Mouse (Mus musculus) cerebellum, adult 11 months (tissue): Measurements from ENCODE around the gene Elavl2.
"Not testable (repeated sequence)": the region's sequence is repeated elsewhere in the genome, so short reads cannot be mapped to it uniquely, and the experiment has no call there.

Experiments
- DNase-seq: peaks from one replicate; pipeline ENCODE4 v3.0.0; 2022

The Elavl2 gene

DNA sequence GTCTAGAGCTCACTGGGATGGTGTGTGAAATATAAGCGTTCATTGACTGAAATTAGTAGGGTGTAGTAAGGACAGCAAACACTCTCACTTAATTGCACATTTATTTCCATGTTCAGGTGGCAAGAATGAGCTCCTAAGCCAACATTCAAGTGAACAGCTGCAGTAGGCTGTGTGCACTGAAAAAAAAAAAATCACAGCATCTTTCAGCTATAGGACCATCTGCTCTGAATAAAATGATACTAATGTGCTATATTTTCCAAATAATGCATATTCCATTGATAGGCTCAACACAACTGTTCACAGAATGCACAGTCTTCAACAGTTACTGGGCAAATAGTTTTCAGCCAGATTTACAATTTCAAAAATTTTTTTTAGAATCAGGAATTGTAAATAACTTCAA is 89.8 kb downstream of the Elavl2 start:
- DNase-seq, result no peak

DNA sequence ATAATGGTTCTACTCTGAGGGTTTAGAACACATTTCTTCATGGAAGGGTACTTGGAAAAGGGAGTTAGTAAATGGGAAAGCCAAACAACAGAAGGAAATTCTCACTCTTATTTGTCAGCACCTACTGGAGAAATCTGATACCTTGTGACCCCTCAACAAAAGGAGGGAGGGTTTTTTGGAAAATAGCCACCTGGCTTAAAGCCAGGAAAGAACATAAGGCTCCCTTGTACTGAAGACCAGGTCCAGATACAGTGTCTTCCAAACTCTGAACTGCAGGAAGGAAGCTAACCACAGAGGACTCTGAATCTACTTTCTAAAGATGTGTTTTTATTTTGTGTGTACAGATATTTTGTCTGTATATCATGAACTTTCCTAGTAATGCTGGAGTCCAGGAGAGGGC is 102.9 kb downstream of the Elavl2 start:
- no peak for DNase-seq

DNA sequence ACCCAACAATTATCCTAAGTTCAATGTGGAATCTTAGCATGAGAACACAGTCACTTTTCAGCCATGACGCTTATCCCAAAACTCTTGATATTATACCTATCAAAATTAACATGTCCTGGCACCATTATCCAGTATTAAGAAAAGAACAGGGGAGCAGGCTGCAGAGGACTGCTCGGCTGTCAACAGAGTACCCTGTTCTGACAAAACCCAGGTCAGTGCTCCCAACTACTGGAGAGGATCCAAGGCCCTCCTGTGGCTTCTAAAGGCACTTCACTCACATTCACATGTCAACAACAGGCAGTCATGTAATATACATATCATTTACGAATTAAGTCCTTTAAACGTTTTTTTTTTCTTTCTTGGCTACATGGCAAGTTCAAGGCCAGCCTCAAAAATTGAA is 105.3 kb downstream of the Elavl2 start:
- no peak for DNase-seq

DNA sequence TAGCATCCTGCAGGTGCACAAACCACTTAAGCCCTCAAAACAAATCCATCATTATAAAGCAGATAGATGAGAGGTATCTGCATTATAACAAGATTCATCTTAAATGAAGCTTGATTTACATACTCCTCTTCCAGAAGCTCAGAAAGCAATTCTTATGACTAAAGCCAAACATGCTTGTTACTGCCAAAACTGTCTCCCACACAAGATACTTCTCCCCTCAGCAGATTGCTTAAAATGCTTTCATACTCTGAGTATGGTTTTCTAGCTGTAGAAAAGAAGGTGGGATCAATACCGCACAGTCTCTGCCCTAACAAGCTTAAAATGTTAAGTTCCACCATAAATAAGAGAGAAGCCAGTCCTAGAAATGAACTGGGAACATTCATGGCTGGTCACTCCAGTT is 109.1 kb downstream of the Elavl2 start:
- no peak for DNase-seq

DNA sequence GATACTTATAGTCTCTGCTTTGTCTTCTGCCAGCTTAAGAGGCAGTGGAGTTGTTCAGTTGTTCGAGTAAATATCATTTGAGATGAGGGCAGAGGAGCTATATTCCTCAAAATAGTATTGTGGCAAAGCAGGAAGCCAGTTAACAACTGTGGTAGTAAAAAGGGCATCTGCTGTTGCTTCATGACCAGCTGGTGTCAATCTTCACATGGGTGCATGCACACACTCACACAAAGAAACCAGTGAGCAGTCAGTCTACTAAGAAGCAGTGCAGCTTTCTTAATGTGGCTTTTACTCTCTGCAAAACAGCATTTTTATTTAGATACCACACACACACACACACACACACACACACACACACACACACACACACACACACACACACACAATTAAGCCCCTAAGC is 110.2 kb downstream of the Elavl2 start:
- DNase-seq, result no peak

DNA sequence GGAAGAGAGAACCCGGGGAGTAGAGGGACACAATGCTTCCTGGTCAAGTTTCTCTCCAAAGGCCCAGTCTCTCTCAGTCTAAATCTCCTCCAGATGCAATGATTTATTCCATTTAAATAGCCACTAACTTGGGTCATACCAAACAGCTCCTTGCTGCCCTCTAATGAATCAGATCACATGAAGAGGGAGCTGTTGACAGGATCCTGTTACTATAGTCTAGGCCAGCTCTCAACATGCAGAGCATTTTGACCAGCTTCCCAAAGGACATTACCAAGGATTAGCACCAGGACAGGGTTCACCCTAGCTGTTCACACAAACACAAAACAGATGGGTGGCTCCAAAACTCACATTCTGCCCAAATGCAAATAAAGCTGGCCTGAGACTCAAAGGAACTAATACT is 111.4 kb downstream of the Elavl2 start:
- DNase-seq, result no peak

DNA sequence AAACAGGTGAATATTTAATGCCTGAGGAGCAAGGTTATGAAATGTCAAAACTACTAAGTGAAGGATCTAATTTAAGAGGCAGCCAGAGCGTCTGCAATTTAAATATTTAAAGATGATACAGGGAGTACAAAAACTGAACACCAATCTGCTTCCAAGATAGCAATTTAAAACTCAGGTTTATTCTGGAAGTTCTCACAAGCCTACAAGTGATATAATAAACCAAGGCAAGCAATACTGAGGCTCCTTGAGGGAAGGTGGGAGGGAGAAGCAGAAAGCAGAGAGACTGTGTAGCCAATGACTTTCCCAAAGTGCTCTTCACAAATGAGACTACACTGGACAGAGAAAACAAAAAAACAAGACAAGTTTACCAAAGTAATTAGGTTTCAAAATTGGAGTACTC is 132.2 kb downstream of the Elavl2 start:
- DNase-seq, result no peak

DNA sequence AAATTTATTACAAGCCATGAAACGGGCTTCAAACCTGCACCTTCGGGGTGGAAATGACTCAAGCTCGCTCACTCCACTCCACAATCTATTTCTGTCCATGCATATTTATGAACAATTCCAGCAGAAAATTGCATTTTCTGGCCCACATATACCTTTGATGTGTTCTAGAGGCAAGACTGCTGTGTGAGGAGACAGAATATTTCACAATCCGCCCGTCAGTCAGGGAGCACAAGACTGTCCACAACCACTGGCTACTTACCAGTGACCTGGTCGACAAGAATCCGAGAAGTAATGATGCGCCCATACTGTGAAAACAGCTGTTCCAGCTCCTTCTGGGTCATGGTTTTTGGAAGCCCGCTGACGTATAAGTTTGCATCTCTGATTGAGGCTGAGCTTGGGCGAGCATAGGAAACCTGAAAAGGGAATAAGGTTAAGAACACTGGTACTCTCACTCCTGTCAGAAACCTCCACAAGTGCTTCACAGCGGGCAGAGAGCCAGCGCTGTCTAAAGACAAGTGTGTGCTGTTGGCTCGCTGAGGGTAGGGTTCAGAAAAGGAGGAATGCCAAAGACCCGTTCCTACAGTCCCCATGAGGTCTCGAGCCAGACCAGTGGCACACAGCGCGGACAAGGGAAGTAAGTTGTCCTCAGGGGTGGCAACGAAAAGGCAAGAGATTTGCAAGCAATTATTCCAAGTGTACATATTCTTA is 136.7 kb downstream of the Elavl2 start:
- no peak for DNase-seq

DNA sequence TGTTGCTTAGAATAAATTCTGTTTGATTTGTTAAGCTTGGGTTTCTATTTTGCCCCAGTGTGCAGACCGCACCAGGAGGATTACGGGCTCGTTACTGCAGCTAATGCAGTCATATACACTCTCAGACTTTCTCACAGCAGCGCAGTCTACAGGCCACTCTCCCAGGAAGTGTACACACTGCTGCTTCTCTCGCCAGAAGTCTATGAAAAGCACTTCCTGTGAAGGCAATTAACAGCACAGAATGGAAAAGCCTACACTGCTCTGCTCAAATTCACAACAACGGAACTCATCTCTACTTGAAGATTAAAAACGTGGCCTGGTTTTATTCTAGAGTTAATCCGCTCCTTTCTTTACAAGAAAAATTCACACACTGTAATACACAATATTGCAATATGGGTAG is 137.7 kb downstream of the Elavl2 start:
- DNase-seq, result no peak

DNA sequence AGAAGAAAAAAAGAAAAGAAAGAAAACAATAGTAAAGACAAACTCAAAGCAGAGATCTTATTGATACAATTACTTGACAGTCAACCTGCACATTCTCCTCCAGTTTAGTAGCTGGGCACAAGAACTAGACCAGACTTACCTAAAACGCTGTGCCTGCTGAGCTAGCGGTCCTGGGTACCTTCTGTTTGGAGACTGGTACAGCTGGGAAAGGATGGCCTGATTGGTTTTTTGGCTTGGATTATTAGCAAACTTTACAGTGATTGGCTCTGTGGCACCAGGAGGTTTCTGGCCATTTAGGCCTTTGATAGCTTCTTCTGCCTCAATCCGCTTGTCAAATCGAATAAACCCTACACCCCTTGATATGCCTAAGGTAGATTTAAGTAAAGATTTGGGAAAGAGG is 140.0 kb downstream of the Elavl2 start:
- DNase-seq, result peak; percentile 20

DNA sequence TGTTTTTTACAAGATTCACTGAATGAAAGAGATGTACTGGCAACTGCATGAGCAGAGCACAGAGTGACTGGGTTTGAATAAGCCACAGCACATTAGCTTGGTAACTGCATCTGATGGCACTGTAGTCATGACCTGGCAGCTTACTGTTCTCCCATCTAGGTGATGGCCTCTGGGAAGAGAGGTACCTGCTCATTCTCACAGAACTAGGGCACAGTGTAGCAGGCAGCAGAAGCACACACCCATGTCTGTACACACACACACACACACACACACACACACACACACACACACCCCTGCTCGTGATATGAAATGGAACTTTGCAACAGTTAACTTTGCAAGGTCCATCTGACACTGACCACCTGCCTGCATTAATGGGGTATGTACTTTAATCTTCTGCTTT is 151.9 kb downstream of the Elavl2 start:
- no peak for DNase-seq

DNA sequence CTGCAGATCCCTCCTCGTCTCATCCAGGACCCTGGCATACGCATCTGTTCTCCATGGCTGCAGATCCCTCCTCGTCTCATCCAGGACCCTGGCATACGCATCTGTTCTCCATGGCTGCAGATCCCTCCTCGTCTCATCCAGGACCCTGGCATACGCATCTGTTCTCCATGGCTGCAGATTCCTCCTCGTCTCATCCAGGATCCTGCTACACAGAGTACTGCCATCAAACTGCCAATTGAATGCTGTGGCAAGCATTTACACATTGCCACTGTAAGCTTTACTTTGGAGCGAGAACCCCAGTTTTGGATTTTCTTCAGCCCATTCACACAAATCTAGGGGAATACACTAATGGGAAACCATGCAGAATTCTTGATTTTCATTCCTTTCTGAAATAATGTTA is 155.4 kb downstream of the Elavl2 start:
- DNase-seq, result not testable (repeated sequence)

DNA sequence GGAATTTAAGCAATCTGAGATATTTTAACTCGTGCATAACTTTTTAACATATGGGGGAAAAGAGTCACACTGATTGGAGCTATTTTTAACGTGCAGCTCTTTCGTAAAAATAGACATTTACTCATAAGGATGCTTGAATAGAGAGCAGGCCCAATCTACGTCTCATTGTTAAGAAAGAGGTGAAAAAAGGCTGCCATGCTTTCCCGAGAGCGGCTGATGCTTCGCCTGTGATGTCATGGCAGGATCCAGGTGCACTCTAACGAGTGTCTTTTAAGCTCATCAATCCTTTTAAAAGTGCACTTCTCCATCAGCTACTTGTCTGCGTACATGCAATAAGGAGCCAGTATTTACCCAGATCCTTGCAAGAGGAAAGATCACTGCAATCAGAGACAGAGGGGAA is 156.0 kb downstream of the Elavl2 start:
- DNase-seq, result no peak

DNA sequence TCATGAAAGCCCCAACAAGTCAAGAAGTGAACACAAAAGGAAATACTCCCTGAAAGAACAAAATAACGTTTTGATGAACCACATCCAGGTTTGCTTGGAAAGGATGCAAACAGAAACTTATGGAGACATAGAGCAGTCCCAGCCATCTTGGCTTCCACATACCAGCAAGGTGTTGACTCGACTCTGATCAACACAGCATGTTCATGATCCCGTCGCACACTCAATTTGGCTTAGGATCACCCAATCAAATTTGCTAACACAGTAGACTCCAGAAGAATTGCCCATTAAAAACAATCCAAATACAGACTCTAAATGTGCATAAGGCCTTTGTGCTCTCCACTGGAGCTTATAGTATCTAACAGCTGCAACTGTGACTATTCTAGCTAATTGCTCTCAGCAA is 156.7 kb downstream of the Elavl2 start:
- no peak for DNase-seq

DNA sequence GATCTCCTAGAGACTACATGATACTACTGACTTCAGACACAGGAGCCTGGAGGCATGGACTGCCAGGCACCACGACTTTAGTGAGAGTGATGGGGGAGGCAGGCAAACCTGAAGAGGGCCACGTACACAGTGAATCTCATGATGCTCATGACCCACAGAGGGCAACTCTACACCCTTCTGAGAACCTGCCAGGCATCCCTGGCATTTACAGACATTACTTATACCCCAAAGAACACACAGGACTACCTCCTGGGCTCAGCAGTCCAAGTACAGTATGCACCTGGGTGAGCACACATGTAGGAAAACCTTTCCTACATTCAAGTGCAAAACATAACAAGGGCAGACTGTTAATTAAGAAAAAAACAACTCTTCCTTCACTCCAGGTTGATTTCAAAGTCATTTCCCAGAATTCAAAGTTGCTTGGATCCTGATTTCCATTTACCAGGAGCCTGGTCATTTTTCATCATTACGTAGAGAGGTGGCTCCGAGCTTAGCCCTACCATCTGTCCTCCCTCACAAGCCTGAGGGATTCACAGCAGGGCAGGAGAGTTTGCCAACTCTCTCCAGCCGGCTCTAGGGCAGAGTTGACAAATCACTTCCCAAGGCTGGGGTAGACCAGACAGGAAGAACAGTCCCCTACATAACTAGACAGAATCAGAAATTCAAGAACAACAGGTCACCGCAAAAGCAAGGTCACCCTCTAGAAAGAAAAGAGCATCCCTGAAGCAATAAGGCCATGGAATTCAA is 161.7 kb downstream of the Elavl2 start:
- DNase-seq, result peak; percentile 87

DNA sequence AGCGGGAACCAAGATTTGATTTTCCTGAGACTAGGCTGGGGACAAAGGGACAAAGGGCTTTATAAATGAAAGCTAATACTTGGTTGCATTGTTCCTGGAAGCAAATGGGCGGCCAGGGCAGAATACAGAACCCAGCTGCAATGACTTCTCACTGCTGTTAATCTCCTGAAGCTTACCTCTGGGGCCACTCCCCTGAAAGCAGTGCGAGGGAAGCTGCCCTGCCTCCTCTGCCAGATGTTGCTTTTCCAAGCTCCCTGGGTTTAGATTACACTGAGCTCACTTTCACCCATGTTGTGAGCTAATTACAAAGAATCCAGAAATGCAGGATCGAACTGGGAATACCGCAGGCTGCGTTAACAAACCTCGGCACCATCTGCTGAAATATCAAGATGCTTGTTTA is 163.6 kb downstream of the Elavl2 start:
- no peak for DNase-seq

DNA sequence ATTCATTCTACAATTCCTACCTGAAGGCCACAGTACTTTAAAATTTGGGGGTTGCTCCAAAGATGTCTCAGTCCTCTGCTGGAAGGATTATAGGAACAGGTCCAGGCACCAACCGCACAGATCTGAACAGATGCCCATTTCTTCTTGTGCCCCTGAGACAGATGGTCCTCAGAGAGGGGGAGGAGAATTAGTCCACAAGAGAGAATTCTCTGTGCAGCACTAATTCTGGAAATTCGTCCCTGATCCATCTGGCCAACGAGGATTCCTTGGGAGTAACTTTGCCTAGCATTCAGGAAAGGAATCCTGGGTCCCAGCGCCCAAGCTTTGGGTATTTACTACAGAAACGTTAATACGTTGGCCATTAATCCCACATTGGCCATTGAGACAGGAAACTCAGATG is 165.6 kb downstream of the Elavl2 start:
- DNase-seq, result peak; percentile 47

DNA sequence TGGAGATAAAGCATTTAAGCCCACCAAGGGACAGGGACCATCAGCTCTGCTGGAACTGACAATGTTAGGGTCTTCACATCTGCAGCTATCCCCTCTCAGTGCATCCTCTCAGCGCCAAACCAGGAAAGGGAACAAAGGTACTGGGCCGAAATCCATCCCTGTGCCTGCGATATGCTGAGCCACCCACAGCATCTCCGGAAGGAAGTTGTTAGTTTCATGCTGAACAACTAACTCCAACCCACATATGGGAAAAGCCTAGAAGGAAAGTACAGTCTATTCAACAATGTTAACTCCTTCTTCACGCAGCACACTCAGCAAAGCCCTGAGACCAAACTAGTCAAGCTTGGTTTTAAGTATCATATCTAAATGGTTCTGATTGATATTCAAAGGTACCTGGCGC is 167.0 kb downstream of the Elavl2 start:
- no peak for DNase-seq

DNA sequence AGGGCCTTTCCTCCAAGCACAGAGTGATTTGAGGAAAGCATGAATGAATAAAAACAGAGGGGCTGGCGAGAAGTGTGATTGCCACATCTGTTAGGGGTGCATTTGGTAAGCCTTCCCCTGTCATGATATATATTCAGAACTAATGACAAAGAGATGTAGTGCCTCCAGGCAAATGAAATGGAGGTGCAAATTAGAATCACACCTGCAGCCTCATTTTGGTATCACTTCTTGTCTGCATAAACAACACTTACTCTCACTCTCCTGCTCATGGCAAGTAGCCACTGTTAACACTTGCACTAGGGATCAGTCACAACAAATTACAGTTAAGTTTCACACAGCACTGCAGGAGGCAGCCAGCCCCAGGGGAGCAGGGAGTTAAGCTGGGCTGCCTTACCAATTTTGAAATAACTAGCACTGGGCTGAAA is 170.1 kb downstream of the Elavl2 start:
- DNase-seq, result no peak

DNA sequence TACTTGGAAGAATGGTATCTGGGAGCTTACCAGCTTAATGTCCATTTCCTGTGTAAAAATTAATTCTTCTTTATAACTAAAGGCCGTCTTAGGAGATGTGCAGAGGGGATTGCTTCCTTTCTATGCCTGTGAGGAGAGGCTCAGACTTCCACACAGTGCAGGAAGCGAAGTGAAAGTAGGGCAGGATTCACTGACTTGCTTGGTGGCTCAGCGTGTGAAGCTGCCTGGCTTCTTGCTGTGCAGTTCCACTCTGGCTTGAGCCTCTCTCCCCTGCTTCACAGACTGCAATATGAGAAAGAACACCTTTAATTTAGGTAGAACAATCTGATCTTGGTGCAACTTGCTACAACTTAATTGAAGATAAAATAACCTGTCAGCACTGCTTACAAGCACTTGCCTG is 172.2 kb downstream of the Elavl2 start:
- no peak for DNase-seq

DNA sequence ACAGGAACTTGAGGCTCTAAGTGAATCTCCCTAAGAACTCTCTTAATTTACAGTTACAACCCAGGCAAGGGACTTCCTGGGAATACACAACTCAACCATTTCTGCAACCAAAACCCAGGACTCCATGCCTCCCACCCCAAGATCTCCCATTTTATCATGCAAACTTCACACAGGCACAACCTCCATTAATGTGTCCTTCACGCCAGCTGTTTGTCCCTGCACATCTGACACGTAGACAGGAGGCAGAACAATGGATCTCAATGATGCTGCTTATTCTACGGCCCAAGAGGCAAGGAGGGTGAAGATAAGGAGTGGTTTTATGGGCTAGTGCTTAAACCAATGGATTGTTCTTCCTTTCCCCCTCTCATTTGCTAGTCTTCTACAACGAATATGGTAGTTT is 176.8 kb downstream of the Elavl2 start:
- no peak for DNase-seq

DNA sequence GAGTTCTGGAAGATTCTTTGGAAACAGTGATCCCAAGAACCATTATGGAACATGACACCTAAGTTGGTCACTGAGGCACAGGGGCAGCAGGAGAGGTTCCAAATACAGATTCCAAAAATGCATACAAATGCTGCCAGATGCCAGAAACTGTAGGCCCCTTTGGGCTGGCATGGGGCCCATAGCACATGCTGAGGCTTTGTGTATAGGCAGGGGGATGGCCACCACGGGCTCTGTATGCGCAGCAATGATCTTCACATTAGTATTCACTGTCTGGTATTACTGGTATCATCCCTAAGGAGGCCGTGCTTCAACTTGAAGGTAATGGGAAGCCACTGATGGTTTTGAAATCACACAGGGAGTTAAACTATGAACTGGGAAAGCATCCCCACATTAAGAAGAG is 181.3 kb downstream of the Elavl2 start:
- no peak for DNase-seq

DNA sequence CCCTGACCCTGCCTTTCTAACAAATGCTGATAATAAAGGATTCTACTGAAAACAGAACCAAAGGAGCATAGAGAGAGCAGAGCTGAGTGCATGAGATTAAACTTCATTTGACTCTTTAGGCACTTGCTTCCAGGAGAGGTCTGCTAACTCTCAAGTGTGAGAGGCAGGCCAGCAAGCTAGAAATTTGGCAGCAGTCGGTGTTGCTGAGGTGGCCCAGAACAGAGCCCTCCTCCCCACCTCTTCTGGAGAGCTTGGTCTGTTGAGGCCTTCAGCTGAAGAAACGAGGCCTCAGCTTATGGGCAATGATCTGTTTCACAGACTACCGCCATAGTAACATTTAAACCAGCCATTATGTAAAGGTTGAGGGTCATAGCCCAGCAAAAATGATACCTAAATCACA is 186.7 kb downstream of the Elavl2 start:
- DNase-seq, result no peak

DNA sequence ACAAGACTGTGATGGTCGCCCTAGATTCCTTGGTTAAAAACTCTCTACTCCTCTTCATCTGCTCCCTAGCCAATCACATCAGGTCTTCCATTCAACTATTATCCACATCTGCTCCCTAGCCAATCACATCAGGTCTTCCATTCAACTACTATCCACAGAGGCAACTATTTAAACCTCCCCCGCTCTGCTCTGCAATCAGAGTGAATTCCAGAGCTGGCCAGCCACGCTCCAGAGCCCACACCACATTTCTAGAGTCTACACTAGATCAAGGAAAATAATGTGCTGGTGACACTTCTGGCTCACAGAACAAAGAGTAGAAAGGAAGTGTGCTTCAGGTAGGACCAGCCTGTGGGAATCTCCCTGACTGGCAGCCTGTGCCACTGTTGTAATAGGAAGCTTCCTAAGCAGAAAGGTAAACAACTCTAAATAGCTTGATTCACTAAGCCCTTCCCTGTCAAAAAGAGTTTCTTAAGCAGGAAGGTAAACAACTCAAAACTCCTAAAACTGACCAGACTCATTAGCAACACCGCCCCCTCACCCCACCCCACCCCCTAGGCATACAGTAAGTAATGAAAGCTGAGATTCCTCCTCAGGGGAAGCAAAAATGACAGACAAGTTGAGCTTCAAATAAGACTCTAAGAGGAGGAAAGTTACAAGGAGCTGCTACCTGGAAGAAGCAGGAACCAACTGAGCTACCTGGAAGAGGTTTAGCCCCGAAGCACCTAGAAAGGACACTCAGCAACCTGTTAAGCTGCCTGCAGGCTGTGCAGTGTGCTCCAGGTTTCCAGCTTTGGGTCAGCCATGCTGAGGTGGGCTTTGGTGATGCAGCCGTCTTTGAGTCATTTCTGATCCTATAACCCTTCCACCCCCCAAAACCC is 191.9 kb downstream of the Elavl2 start:
- DNase-seq, result no peak
